Mouse (Mus musculus) MEL (cell line): Measurements from ENCODE around the gene Tbcb. TPM values are rescaled to one million over a fixed set of nuclear protein-coding genes. Genes with fewer than 3 reads are reported as not detected.

Experiments
- DNase-seq: peaks from one replicate; pipeline ENCODE4 v3.0.0; 2011; ENCODE audit warnings: low read depth, low spot score
- H3K27ac ChIP-seq: 2 replicates; pipeline ENCODE4 v1.5.1; 2012; ENCODE audit warnings: low read depth, mild to moderate bottlenecking, control low read depth, low read length, moderate library complexity; ENCODE audit not compliant: control insufficient read depth
- H3K27me3 ChIP-seq, 2 experiments: fragments of 150-350 bp in 1 of 2; sonication (generic) in 1 of 2; 2 replicates each; pipeline ENCODE4 v1.6.1; 2012; ENCODE audit warnings: low read length in 2 of 2, mild to moderate bottlenecking in 2 of 2, improper control_type of control experiment in 1 of 2, moderate library complexity in 1 of 2; ENCODE audit not compliant: insufficient read depth in 2 of 2, control insufficient read depth in 1 of 2
- H3K36me3 ChIP-seq, 2 experiments: 2 replicates each; pipeline ENCODE4 v1.6.1; 2012 to 2014; ENCODE audit warnings: low read length in 2 of 2, improper control_type of control experiment in 1 of 2, inconsistent platforms in 1 of 2, mild to moderate bottlenecking in 1 of 2; ENCODE audit not compliant: insufficient read depth in 2 of 2, control insufficient read depth in 1 of 2
- H3K4me1 ChIP-seq, 2 experiments: fragments of 150-350 bp in 1 of 2; sonication (generic) in 1 of 2; 2 replicates each; pipeline ENCODE4 v1.6.1; 2012; ENCODE audit warnings: low read length in 2 of 2, improper control_type of control experiment in 1 of 2, mild to moderate bottlenecking in 1 of 2; ENCODE audit not compliant: insufficient read depth in 2 of 2, control insufficient read depth in 1 of 2
- H3K4me3 ChIP-seq, 2 experiments: fragments of 150-350 bp in 1 of 2; sonication (generic) in 1 of 2; 2 replicates each; pipeline ENCODE4 v1.5.1; 2012; ENCODE audit warnings: low read depth in 2 of 2, low read length in 2 of 2, mild to moderate bottlenecking in 2 of 2, moderate library complexity in 2 of 2, control low read depth in 1 of 2, improper control_type of control experiment in 1 of 2; ENCODE audit not compliant: control insufficient read depth in 1 of 2, insufficient read depth in 1 of 2
- H3K79me2 ChIP-seq: 2 replicates; pipeline ENCODE4 v1.6.1; 2012; ENCODE audit warnings: mild to moderate bottlenecking, low read length, moderate library complexity; ENCODE audit not compliant: control insufficient read depth, poor library complexity, insufficient read depth
- H3K9ac ChIP-seq: 2 replicates; pipeline ENCODE4 v1.6.1; 2012; ENCODE audit warnings: low read depth, mild to moderate bottlenecking, control low read depth, low read length, moderate library complexity; ENCODE audit not compliant: control insufficient read depth, poor library complexity, severe bottlenecking
- H3K9me3 ChIP-seq: fragments of 150-350 bp; sonication (generic); replicated peaks from 2 replicates; pipeline ENCODE4 v1.6.1; 2012; ENCODE audit warnings: mild to moderate bottlenecking, low read length, improper control_type of control experiment, moderate library complexity; ENCODE audit not compliant: insufficient read depth
- BHLHE40 ChIP-seq: IDR thresholded peaks from 2 replicates; pipeline ENCODE4 v1.6.1; 2012; ENCODE audit warnings: low read depth, mild to moderate bottlenecking, inconsistent platforms, low read length, improper control_type of control experiment, borderline replicate concordance
- CHD1 ChIP-seq: IDR thresholded peaks from 2 replicates; pipeline ENCODE4 v1.6.1; 2012; ENCODE audit warnings: low read depth, mild to moderate bottlenecking, inconsistent platforms, low read length, improper control_type of control experiment
- CTCF ChIP-seq, 3 experiments: IDR thresholded peaks in 2 of 3; conservative IDR thresholded peaks in 1 of 3; 2 replicates each; pipeline ENCODE4 v1.5.1; 2011 to 2012; ENCODE audit warnings: low read length in 3 of 3, low read depth in 2 of 3, mild to moderate bottlenecking in 2 of 3, improper control_type of control experiment in 1 of 3, inconsistent platforms in 1 of 3, mixed read lengths in 1 of 3, moderate library complexity in 1 of 3; ENCODE audit not compliant: control insufficient read depth in 1 of 3, insufficient read depth in 1 of 3, poor library complexity in 1 of 3, severe bottlenecking in 1 of 3
- E2F4 ChIP-seq: IDR thresholded peaks from 2 replicates; pipeline ENCODE4 v1.6.1; 2011; ENCODE audit warnings: low read depth, low read length, improper control_type of control experiment, borderline replicate concordance
- ELF1 ChIP-seq: IDR thresholded peaks from 2 replicates; pipeline ENCODE4 v1.6.1; 2014; ENCODE audit warnings: low read depth, mild to moderate bottlenecking, inconsistent platforms, low read length, improper control_type of control experiment, moderate library complexity
- EP300 ChIP-seq, 2 experiments: IDR thresholded peaks; 2 replicates each; pipeline ENCODE4 v1.6.1; 2011; ENCODE audit warnings: improper control_type of control experiment in 2 of 2, low read length in 2 of 2, low read depth in 1 of 2, mild to moderate bottlenecking in 1 of 2
- ETS1 ChIP-seq: IDR thresholded peaks from 2 replicates; pipeline ENCODE4 v1.6.1; 2012; ENCODE audit warnings: low read depth, mild to moderate bottlenecking, inconsistent platforms, low read length, improper control_type of control experiment, moderate library complexity
- GABPA ChIP-seq: IDR thresholded peaks from 2 replicates; pipeline ENCODE4 v1.6.1; 2012; ENCODE audit warnings: low read depth, mild to moderate bottlenecking, inconsistent platforms, low read length, improper control_type of control experiment, moderate library complexity
- GATA1 ChIP-seq: IDR thresholded peaks from 2 replicates; pipeline ENCODE4 v1.6.1; 2011; ENCODE audit warnings: low read depth, low read length, improper control_type of control experiment
- JUND ChIP-seq: IDR thresholded peaks from 2 replicates; pipeline ENCODE4 v1.6.1; 2011; ENCODE audit warnings: low read depth, mild to moderate bottlenecking, improper control_type of control experiment, low read length
- MAZ ChIP-seq: IDR thresholded peaks from 2 replicates; pipeline ENCODE4 v1.6.1; 2012; ENCODE audit warnings: low read depth, mild to moderate bottlenecking, inconsistent platforms, low read length, improper control_type of control experiment
- MEF2A ChIP-seq: IDR thresholded peaks from 2 replicates; pipeline ENCODE4 v1.6.1; 2014; ENCODE audit warnings: low read depth, mild to moderate bottlenecking, inconsistent platforms, low read length, improper control_type of control experiment; ENCODE audit not compliant: poor library complexity, insufficient replicate concordance, severe bottlenecking; ENCODE audit errors: extremely low read depth
- MXI1 ChIP-seq: IDR thresholded peaks from 2 replicates; pipeline ENCODE4 v1.6.1; 2011; ENCODE audit warnings: mild to moderate bottlenecking, low read depth, low read length, improper control_type of control experiment
- MYB ChIP-seq: IDR thresholded peaks from 2 replicates; pipeline ENCODE4 v1.6.1; 2011; ENCODE audit warnings: mild to moderate bottlenecking, low read depth, low read length, improper control_type of control experiment
- NELFE ChIP-seq: IDR thresholded peaks from 2 replicates; pipeline ENCODE4 v1.6.1; 2011; ENCODE audit warnings: low read depth, low read length, improper control_type of control experiment
- NRF1 ChIP-seq: IDR thresholded peaks from 2 replicates; pipeline ENCODE4 v1.6.1; 2014; ENCODE audit warnings: low read depth, mild to moderate bottlenecking, inconsistent platforms, low read length, improper control_type of control experiment, moderate library complexity; ENCODE audit not compliant: poor library complexity, insufficient read depth, severe bottlenecking
- POLR2AphosphoS5 ChIP-seq: IDR thresholded peaks from 2 replicates; pipeline ENCODE4 v1.6.1; 2012; ENCODE audit warnings: low read depth, borderline replicate concordance, mild to moderate bottlenecking, inconsistent platforms, low read length, moderate library complexity, mixed read lengths
- RAD21 ChIP-seq: IDR thresholded peaks from 2 replicates; pipeline ENCODE4 v1.6.1; 2011; ENCODE audit warnings: mild to moderate bottlenecking, low read depth, low read length, improper control_type of control experiment
- SMC3 ChIP-seq: IDR thresholded peaks from 2 replicates; pipeline ENCODE4 v1.6.1; 2011; ENCODE audit warnings: low read depth, low read length, improper control_type of control experiment
- USF1 ChIP-seq: IDR thresholded peaks from 2 replicates; pipeline ENCODE4 v1.6.1; 2014; ENCODE audit warnings: low read depth, mild to moderate bottlenecking, inconsistent platforms, low read length, improper control_type of control experiment, moderate library complexity
- ZC3H11A ChIP-seq: IDR thresholded peaks from 2 replicates; pipeline ENCODE4 v1.6.1; 2012; ENCODE audit warnings: low read depth, mild to moderate bottlenecking, inconsistent platforms, low read length, improper control_type of control experiment
- ZMIZ1 ChIP-seq: IDR thresholded peaks from 2 replicates; pipeline ENCODE4 v1.6.1; 2012; ENCODE audit warnings: low read depth, mild to moderate bottlenecking, inconsistent platforms, low read length, improper control_type of control experiment, moderate library complexity
- ZNF384 ChIP-seq: IDR thresholded peaks from 2 replicates; pipeline ENCODE4 v1.6.1; 2012; ENCODE audit warnings: low read depth, mild to moderate bottlenecking, inconsistent platforms, low read length, improper control_type of control experiment
- polyA plus RNA-seq, 2 experiments: library from polyadenylated mRNA; stranded (reverse) in 1 of 2; unstranded in 1 of 2; fragments of >175 nt in 1 of 2; fragments of >200 nt in 1 of 2; gene quantifications; 2 replicates each; pipeline versions ENCODE4 v1.2.1 to v1.2.4; 2012; ENCODE audit warnings: low replicate concordance in 2 of 2, low read depth in 1 of 2; ENCODE audit not compliant: insufficient read length in 2 of 2, insufficient read depth in 1 of 2, missing spikeins in 1 of 2
- total RNA-seq: library from RNA; depleted of rRNA; stranded (reverse); fragments of 300-350 nt; gene quantifications from 2 replicates; pipeline ENCODE4 v1.2.3, GENCODE M21; 2012

Gene Tbcb
- total and polyA plus RNA-seq, 3 experiments: 54.8 to 72.6 TPM; not detected in 1

GRCm38 (mm10) chr7:30279536-30279935 lies 47.5 kb upstream of the Tbcb start:
- TF ChIP-seq EP300 (IDR thresholded peaks at IDR 0.05; ENCODE audit: low read depth in 1 of 2, low read length in 2 of 2) (no peak), CHD1 (peak; percentile 37; the same call in 1 of the 2 replicates)
- TF ChIP-seq, all 39 proteins: peak for 1
- peak overlapping the region; percentile 71 to 82 for H3K4me3 ChIP-seq
- no peak for DNase-seq
- H3K27ac ChIP-seq: peak overlapping the region; percentile 84; the same call in 1 of the 2 replicates
- peaks cover 10% of the 10 kb centered on the region for H3K79me2 ChIP-seq
- H3K9ac ChIP-seq: peak overlapping the region; percentile 82
- H3K9me3 ChIP-seq: no peaks in the 10 kb centered on the region
- peaks cover 0 to 8% of the 10 kb centered on the region in 2 experiments; a peak in 1 of 4 replicates for H3K4me1 ChIP-seq
- peaks cover 0 to 11% of the 10 kb centered on the region in 2 experiments; a peak in 2 of 4 replicates for H3K36me3 ChIP-seq
- no peaks in the 10 kb centered on the region for H3K27me3 ChIP-seq

DNA sequence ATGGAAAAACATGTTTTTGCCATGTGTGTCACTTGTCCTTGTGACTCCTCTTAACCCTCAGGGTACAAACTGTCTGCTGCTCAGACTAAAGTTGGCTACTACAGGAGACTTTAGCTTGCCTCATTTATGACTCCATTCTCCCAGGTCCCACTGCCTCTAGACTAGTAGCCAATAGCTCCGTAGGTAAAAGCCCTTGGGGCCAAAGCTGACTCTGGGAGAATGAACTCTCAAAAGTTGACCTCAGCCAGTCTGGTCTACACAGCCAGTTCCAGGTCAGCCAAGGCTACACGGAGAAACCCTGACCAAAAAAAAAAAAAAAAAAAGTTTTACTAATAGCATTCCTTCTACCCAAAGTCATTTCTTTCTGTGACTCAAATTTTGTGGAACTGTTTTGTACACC lies 46.8 kb upstream of the Tbcb start:
- TF ChIP-seq GABPA (no peak), ZNF384 (peak; percentile 30; the same call in 1 of the 2 replicates), BHLHE40 (no peak)
- Histone ChIP-seq H3K4me1 (peaks cover 0 to 8% of the 10 kb centered on the region in 2 experiments; a peak in 1 of 4 replicates), H3K4me3 (peak overlapping the region; percentile 71 to 82), H3K27ac (no peak overlapping the region), H3K36me3 (peaks cover 0 to 11% of the 10 kb centered on the region in 2 experiments; a peak in 2 of 4 replicates), H3K27me3 (no peaks in the 10 kb centered on the region), H3K79me2 (peaks cover 10% of the 10 kb centered on the region), H3K9ac (peak overlapping the region; percentile 82), H3K9me3 (no peaks in the 10 kb centered on the region)
- DNase-seq: no peak

DNA sequence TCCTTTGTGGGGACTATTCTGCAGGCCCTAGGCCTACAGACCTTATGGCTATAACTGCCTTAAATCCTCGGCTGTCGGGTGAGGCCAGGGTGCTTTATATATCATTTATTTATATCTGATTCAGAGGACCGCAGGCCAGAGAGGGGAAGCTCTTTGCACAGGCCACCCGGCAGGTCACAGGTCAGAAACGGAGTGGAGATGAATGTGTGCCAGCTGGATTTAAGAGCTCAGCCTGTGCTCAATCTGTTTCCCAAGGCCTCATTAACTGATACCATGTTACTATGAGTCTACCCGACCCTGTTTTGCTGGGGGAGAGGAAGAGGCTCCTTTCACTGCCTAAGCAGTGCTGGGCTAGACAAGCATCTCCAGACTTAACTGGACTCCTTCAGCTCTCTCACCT lies 42.3 kb upstream of the Tbcb start:
- Histone ChIP-seq H3K4me1 (0 out of 4 replicates have a peak, but pooled peaks cover 0 to 5% of the 10 kb centered on the region in 2 experiments), H3K27ac (no peak overlapping the region), H3K4me3 (no peak overlapping the region), H3K9ac (no peak overlapping the region)
- TF ChIP-seq POLR2AphosphoS5: no peak
- TF ChIP-seq ZC3H11A: no peak
- no peak for TF ChIP-seq ETS1
- no peak for TF ChIP-seq MYB
- no peak for TF ChIP-seq JUND
- no peak for TF ChIP-seq NELFE
- TF ChIP-seq CTCF (IDR thresholded peaks at IDR 0.05 in 2 of 3, conservative IDR thresholded peaks at IDR 0.05 in 1 of 3; ENCODE audit: control insufficient read depth in 1 of 3, insufficient read depth in 1 of 3, low read depth in 2 of 3, low read length in 3 of 3, poor library complexity in 1 of 3, severe bottlenecking in 1 of 3): no peak
- no peak for TF ChIP-seq ZMIZ1
- no peak for TF ChIP-seq MAZ
- TF ChIP-seq RAD21: no peak
- TF ChIP-seq EP300 (IDR thresholded peaks at IDR 0.05; ENCODE audit: low read depth in 1 of 2, low read length in 2 of 2): no peak
- no peak for TF ChIP-seq CHD1
- no peak for TF ChIP-seq SMC3
- no peak for TF ChIP-seq ELF1
- no peak for TF ChIP-seq GATA1
- no peak for TF ChIP-seq E2F4
- no peak for TF ChIP-seq MEF2A
- TF ChIP-seq NRF1: no peak
- TF ChIP-seq MXI1: no peak
- TF ChIP-seq USF1: no peak
- TF ChIP-seq, all 39 proteins: peak for 0
- Histone ChIP-seq H3K79me2 (peaks cover 8% of the 10 kb centered on the region), H3K9me3 (no peaks in the 10 kb centered on the region), H3K27me3 (no peaks in the 10 kb centered on the region), H3K36me3 (peaks cover 0 to 8% of the 10 kb centered on the region in 2 experiments; a peak in 2 of 4 replicates)
- DNase-seq: no peak
